Mouse (Mus musculus) lung, embryonic 15.5 days (tissue): ENCODE results near the gene Bcl6. TPM values are rescaled to one million over a fixed set of nuclear protein-coding genes. Genes with fewer than 3 reads are reported as not detected.
A peak's percentile ranks its signal among the peaks of the same experiment; 100 is the strongest.

Experiments
- ATAC-seq: fragments of 200-750 bp; cut with Nextera tagmentation; 2 replicates; pipeline ENCODE4 v1.8.0; 2017; ENCODE audit warnings: moderate number of reproducible peaks, borderline replicate concordance; ENCODE audit not compliant: low FRiP score, low TSS enrichment; ENCODE audit errors: extremely low read depth
- H3K27ac ChIP-seq: fragments of 300-500 bp; sonication (generic); 2 replicates; pipeline ENCODE4 v1.5.1; 2015; ENCODE audit warnings: moderate library complexity, mild to moderate bottlenecking, inconsistent platforms
- H3K27me3 ChIP-seq: fragments of 300-500 bp; sonication (generic); 2 replicates; pipeline ENCODE4 v1.6.1; 2015; ENCODE audit warnings: inconsistent platforms
- H3K36me3 ChIP-seq: fragments of 300-500 bp; sonication (generic); 2 replicates; pipeline ENCODE4 v1.6.1; 2015; ENCODE audit warnings: inconsistent platforms
- H3K4me1 ChIP-seq: fragments of 300-500 bp; sonication (generic); 2 replicates; pipeline ENCODE4 v1.6.1; 2015; ENCODE audit warnings: inconsistent platforms
- H3K4me2 ChIP-seq: fragments of 300-500 bp; sonication (generic); 2 replicates; pipeline ENCODE4 v1.6.1; 2015; ENCODE audit warnings: inconsistent platforms, mild to moderate bottlenecking, moderate library complexity
- H3K4me3 ChIP-seq: fragments of 300-500 bp; sonication (generic); 2 replicates; pipeline ENCODE4 v1.5.1; 2015; ENCODE audit warnings: mild to moderate bottlenecking, inconsistent platforms
- H3K9ac ChIP-seq: fragments of 300-500 bp; sonication (generic); 2 replicates; pipeline ENCODE4 v1.6.1; 2015; ENCODE audit warnings: inconsistent platforms
- H3K9me3 ChIP-seq: fragments of 300-500 bp; sonication (generic); 2 replicates; pipeline ENCODE4 v1.6.1; 2016; ENCODE audit warnings: inconsistent platforms
- WGBS: fragments of 180-500 bp; shearing (Covaris S2); methylation state at CpG from one replicate; pipeline ENCODE4 v1.1.7; 2015; 5-methylcytosine and 5-hydroxymethylcytosine counted together
- polyA plus RNA-seq: library from polyadenylated mRNA; unstranded; fragments of >200 nt; fragmentation: Nextera tagmentation; extraction: Ambion mirVana; gene quantifications from 2 replicates; pipeline ENCODE4 v1.2.1, GENCODE M21; 2015

Gene Bcl6
- polyA plus RNA-seq, 1 experiment from 2014 or later, result 1.7 TPM

GRCm38 (mm10) chr16:23989209-23990160 is 833 bp upstream of the Bcl6 start:
- H3K4me1 ChIP-seq, result peaks cover 32% of the 10 kb centered on the region
- no peaks in the 10 kb centered on the region for H3K9me3 ChIP-seq
- no peaks in the 10 kb centered on the region for H3K27me3 ChIP-seq
- H3K36me3 ChIP-seq, result no peaks in the 10 kb centered on the region
- H3K9ac ChIP-seq, result peak overlapping the region; percentile 79
- 5% methylated on average over 25 of the region's 25 CpGs for WGBS
- H3K4me2 ChIP-seq, result peak overlapping the region; percentile 96
- peak overlapping the region; percentile 79 for H3K4me3 ChIP-seq
- peak overlapping the region; percentile 99 for H3K27ac ChIP-seq
- ATAC-seq, result no peak

- Histone ChIP-seq H3K4me2 (peak overlapping the region; percentile 96), H3K9ac (peak overlapping the region; percentile 79)
- ATAC-seq, result no peak
These were observed 541 bp downstream of the Bcl6 start for GRCm38 (mm10) chr16:23988157-23988465.

GRCm38 (mm10) chr16:23987341-23988156 is 1.1 kb downstream of the Bcl6 start:
- 1% methylated on average over 63 of the region's 64 CpGs for WGBS
- H3K4me1 ChIP-seq, result peaks cover 37% of the 10 kb centered on the region
- H3K27me3 ChIP-seq, result no peaks in the 10 kb centered on the region
- peak overlapping the region; percentile 79 for H3K4me3 ChIP-seq
- H3K4me2 ChIP-seq, result peak overlapping the region; percentile 96
- no peak for ATAC-seq
- no peaks in the 10 kb centered on the region for H3K36me3 ChIP-seq
- H3K9ac ChIP-seq, result peak overlapping the region; percentile 79
- peak overlapping the region; percentile 99 for H3K27ac ChIP-seq
- H3K9me3 ChIP-seq, result no peaks in the 10 kb centered on the region

More at GRCm38 (mm10) chr16:23988157-23988465, 541 bp downstream of the Bcl6 start:
- Histone ChIP-seq H3K36me3 (no peaks in the 10 kb centered on the region), H3K4me3 (peak overlapping the region; percentile 79), H3K27ac (peak overlapping the region; percentile 99), H3K4me1 (peaks cover 35% of the 10 kb centered on the region), H3K27me3 (no peaks in the 10 kb centered on the region), H3K9me3 (no peaks in the 10 kb centered on the region)
- 0% methylated on average over 11 of the region's 13 CpGs for WGBS

GRCm38 (mm10) chr16:23986871-23987270 is 1.8 kb downstream of the Bcl6 start:
- ATAC-seq, result no peak
- 0 out of 2 replicates have a peak overlapping the region, but pooled peaks have one; percentile 99 for H3K27ac ChIP-seq
- no peaks in the 10 kb centered on the region for H3K36me3 ChIP-seq
- H3K4me2 ChIP-seq, result peak overlapping the region; percentile 96
- under 1% methylated on average over 17 of the region's 17 CpGs for WGBS
- peaks cover 3% of the 10 kb centered on the region; the same call in 1 of the 2 replicates for H3K27me3 ChIP-seq
- H3K4me3 ChIP-seq, result peak overlapping the region; percentile 79
- H3K9ac ChIP-seq, result peak overlapping the region; percentile 79
- H3K9me3 ChIP-seq, result no peaks in the 10 kb centered on the region
- H3K4me1 ChIP-seq, result peaks cover 42% of the 10 kb centered on the region

- 21% methylated on average over 3 of the region's 3 CpGs for WGBS
- peak overlapping the region; percentile 96 for H3K4me2 ChIP-seq
- H3K36me3 ChIP-seq, result no peaks in the 10 kb centered on the region
- no peak overlapping the region for H3K27ac ChIP-seq
- H3K4me3 ChIP-seq, result peak overlapping the region; percentile 79
- peaks cover 8% of the 10 kb centered on the region for H3K27me3 ChIP-seq
- no peak for ATAC-seq
- H3K4me1 ChIP-seq, result peaks cover 49% of the 10 kb centered on the region
- no peaks in the 10 kb centered on the region for H3K9me3 ChIP-seq
- no peak overlapping the region for H3K9ac ChIP-seq
These were observed 2.5 kb downstream of the Bcl6 start for GRCm38 (mm10) chr16:23986176-23986575.

GRCm38 (mm10) chr16:23985467-23985861 is 3.2 kb downstream of the Bcl6 start:
- WGBS, result 2% methylated on average over 6 of the region's 6 CpGs
- no peak for ATAC-seq
- peaks cover 55% of the 10 kb centered on the region for H3K4me1 ChIP-seq

GRCm38 (mm10) chr16:23984760-23985466 is 3.7 kb downstream of the Bcl6 start:
- peaks cover 54% of the 10 kb centered on the region for H3K4me1 ChIP-seq
- no peak for ATAC-seq

More at GRCm38 (mm10) chr16:23985467-23985861, 3.2 kb downstream of the Bcl6 start:
- no peaks in the 10 kb centered on the region for H3K36me3 ChIP-seq
- H3K4me2 ChIP-seq, result peak overlapping the region; percentile 96
- H3K27me3 ChIP-seq, result peaks cover 14% of the 10 kb centered on the region
- no peaks in the 10 kb centered on the region for H3K9me3 ChIP-seq
- H3K27ac ChIP-seq, result no peak overlapping the region
- H3K9ac ChIP-seq, result no peak overlapping the region; the same call in 1 of the 2 replicates
- H3K4me3 ChIP-seq, result no peak overlapping the region

GRCm38 (mm10) chr16:23984183-23984582 is 4.5 kb downstream of the Bcl6 start:
- H3K36me3 ChIP-seq, result no peaks in the 10 kb centered on the region
- peak overlapping the region; percentile 40; the same call in 1 of the 2 replicates for H3K9ac ChIP-seq
- 1% methylated on average over 22 of the region's 22 CpGs for WGBS
- peak overlapping the region; percentile 45 for H3K4me3 ChIP-seq
- H3K4me1 ChIP-seq, result peaks cover 50% of the 10 kb centered on the region
- H3K27me3 ChIP-seq, result peaks cover 27% of the 10 kb centered on the region
- no peak overlapping the region for H3K27ac ChIP-seq
- H3K4me2 ChIP-seq, result peak overlapping the region; percentile 96
- H3K9me3 ChIP-seq, result no peaks in the 10 kb centered on the region
- ATAC-seq, result peak; percentile 35; the same call in 1 of the 2 replicates

More at GRCm38 (mm10) chr16:23984760-23985466, 3.7 kb downstream of the Bcl6 start:
- Histone ChIP-seq H3K27me3 (peaks cover 20% of the 10 kb centered on the region), H3K4me3 (peak overlapping the region; percentile 45), H3K9me3 (no peaks in the 10 kb centered on the region), H3K36me3 (no peaks in the 10 kb centered on the region), H3K9ac (peak overlapping the region; percentile 40), H3K4me2 (peak overlapping the region; percentile 96), H3K27ac (peak overlapping the region; percentile 39; the same call in 1 of the 2 replicates)
- under 1% methylated on average over 22 of the region's 22 CpGs for WGBS

GRCm38 (mm10) chr16:23982891-23983588 is 5.6 kb downstream of the Bcl6 start:
- H3K9ac ChIP-seq, result peak overlapping the region; percentile 33; the same call in 1 of the 2 replicates
- under 1% methylated on average over 32 of the region's 33 CpGs for WGBS
- peak; percentile 19; the same call in 1 of the 2 replicates for ATAC-seq
- H3K4me2 ChIP-seq, result peak overlapping the region; percentile 96
- H3K4me1 ChIP-seq, result peaks cover 50% of the 10 kb centered on the region
- no peaks in the 10 kb centered on the region for H3K9me3 ChIP-seq
- H3K36me3 ChIP-seq, result no peaks in the 10 kb centered on the region
- peak overlapping the region; percentile 35 for H3K4me3 ChIP-seq
- H3K27me3 ChIP-seq, result peaks cover 30% of the 10 kb centered on the region
- peak overlapping the region; percentile 79 for H3K27ac ChIP-seq

GRCm38 (mm10) chr16:23981925-23982851 is 6.5 kb downstream of the Bcl6 start:
- H3K27me3 ChIP-seq, result peaks cover 30% of the 10 kb centered on the region
- H3K4me1 ChIP-seq, result peaks cover 50% of the 10 kb centered on the region
- WGBS, result 4% methylated on average over 28 of the region's 28 CpGs
- peaks cover 1% of the 10 kb centered on the region; the same call in 1 of the 2 replicates for H3K36me3 ChIP-seq
- H3K27ac ChIP-seq, result peak overlapping the region; percentile 79
- ATAC-seq, result peak; percentile 58
- H3K9me3 ChIP-seq, result no peaks in the 10 kb centered on the region
- peak overlapping the region; percentile 96 for H3K4me2 ChIP-seq
- H3K4me3 ChIP-seq, result peak overlapping the region; percentile 35
- peak overlapping the region; percentile 33; the same call in 1 of the 2 replicates for H3K9ac ChIP-seq
